Mouse (Mus musculus) midbrain, postnatal 0 days (tissue): ENCODE measurements around the gene Tunar. TPM values are rescaled to one million over a fixed set of nuclear protein-coding genes. Genes with fewer than 3 reads are reported as not detected.
A peak's percentile ranks its signal among the peaks of the same experiment; 100 is the strongest.

Experiments used
- ATAC-seq: fragments of 200-750 bp; cut with Nextera tagmentation; 2 replicates; pipeline ENCODE4 v1.8.0; 2017; ENCODE audit warnings: moderate number of reproducible peaks, mild to moderate bottlenecking, moderate TSS enrichment, moderate library complexity; ENCODE audit not compliant: low FRiP score
- DNase-seq: peaks from one replicate; pipeline ENCODE4 v3.0.0-alpha.2; 2015; ENCODE audit warnings: low spot score
- H3K27ac ChIP-seq: fragments of 300-500 bp; sonication (generic); 2 replicates; pipeline ENCODE4 v1.5.1; 2014; ENCODE audit warnings: low read depth, mild to moderate bottlenecking, low read length, mixed read lengths
- H3K27me3 ChIP-seq: fragments of 300-500 bp; sonication (generic); 2 replicates; pipeline ENCODE4 v1.6.1; 2014; ENCODE audit warnings: low read length, control low read depth, mixed read lengths; ENCODE audit not compliant: insufficient read depth
- H3K36me3 ChIP-seq: fragments of 300-500 bp; sonication (generic); 2 replicates; pipeline ENCODE4 v1.6.1; 2014; ENCODE audit warnings: low read length, control low read depth, mixed read lengths; ENCODE audit not compliant: insufficient read depth
- H3K4me1 ChIP-seq: fragments of 300-500 bp; sonication (generic); 2 replicates; pipeline ENCODE4 v1.6.1; 2014; ENCODE audit warnings: mild to moderate bottlenecking, control low read depth, antibody characterized with exemption, low read length, mixed read lengths; ENCODE audit not compliant: insufficient read depth
- H3K4me2 ChIP-seq: fragments of 300-500 bp; sonication (generic); 2 replicates; pipeline ENCODE4 v1.6.1; 2014; ENCODE audit warnings: low read depth, mild to moderate bottlenecking, low read length, mixed read lengths; ENCODE audit not compliant: poor library complexity, severe bottlenecking
- H3K4me3 ChIP-seq: fragments of 300-500 bp; sonication (generic); 2 replicates; pipeline ENCODE4 v1.5.1; 2014; ENCODE audit warnings: low read depth, mild to moderate bottlenecking, low read length, moderate library complexity
- H3K9ac ChIP-seq: fragments of 300-500 bp; sonication (generic); replicated peaks from 2 replicates; pipeline ENCODE4 v1.6.1; 2014; ENCODE audit warnings: mild to moderate bottlenecking, low read length, moderate library complexity, mixed read lengths; ENCODE audit not compliant: poor library complexity, severe bottlenecking
- H3K9me3 ChIP-seq: fragments of 300-500 bp; sonication (generic); 2 replicates; pipeline ENCODE4 v1.6.1; 2016; ENCODE audit warnings: low read length, control low read depth
- CTCF ChIP-seq: IDR thresholded peaks from 2 replicates; pipeline ENCODE4 v1.5.1; 2016; ENCODE audit warnings: antibody characterized with exemption, mild to moderate bottlenecking
- WGBS: fragments of 180-500 bp; shearing (Covaris S2); extraction: QIAGEN DNeasy Blood & Tissue Kit; methylation state at CpG from one replicate; pipeline ENCODE4 v1.1.7; 2014; 5-methylcytosine and 5-hydroxymethylcytosine counted together
- polyA plus RNA-seq: library from polyadenylated mRNA; unstranded; fragments of >200 nt; fragmentation: Nextera tagmentation; extraction: Ambion mirVana; gene quantifications from 2 replicates; pipeline ENCODE4 v1.2.1, GENCODE M21; 2015
- total RNA-seq: library from RNA; depleted of rRNA; stranded (reverse); fragments of >200 nt; gene quantifications from 2 replicates; pipeline ENCODE4 v1.2.3, GENCODE M21; 2014; rRNA removed

The Tunar gene
- total and polyA plus RNA-seq, 2 experiments from 2014 or later: 22.7 to 34.7 TPM

DNA sequence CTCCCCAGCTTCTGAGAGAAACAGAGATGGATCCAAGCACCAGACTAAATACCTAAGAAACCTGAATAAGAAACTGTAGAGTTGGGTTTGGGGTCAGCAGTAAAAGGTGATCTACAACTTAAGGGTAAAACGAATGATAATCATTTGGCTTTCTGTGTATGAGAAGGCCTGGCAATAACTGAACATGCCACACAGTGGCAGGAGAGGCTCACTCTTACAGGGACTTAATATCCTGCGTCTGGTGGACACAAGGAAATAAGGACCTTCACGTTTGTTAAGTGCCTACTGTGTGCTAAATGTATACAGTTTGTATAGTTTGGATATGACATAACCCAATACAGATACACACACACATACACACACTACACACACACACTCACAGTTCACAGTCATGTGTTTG lies 98.2 kb downstream of the Tunar start:
- Histone ChIP-seq H3K4me3 (no peak overlapping the region), H3K27ac (no peak overlapping the region), H3K9me3 (no peaks in the 10 kb centered on the region), H3K4me2 (no peak overlapping the region), H3K36me3 (no peaks in the 10 kb centered on the region), H3K4me1 (no peaks in the 10 kb centered on the region), H3K9ac (no peak overlapping the region), H3K27me3 (no peaks in the 10 kb centered on the region)
- no peak for ATAC-seq
- DNase-seq: peak; percentile 70
- TF ChIP-seq CTCF: peak; percentile 93
- WGBS: 34% methylated on average over 3 of the region's 3 CpGs

DNA sequence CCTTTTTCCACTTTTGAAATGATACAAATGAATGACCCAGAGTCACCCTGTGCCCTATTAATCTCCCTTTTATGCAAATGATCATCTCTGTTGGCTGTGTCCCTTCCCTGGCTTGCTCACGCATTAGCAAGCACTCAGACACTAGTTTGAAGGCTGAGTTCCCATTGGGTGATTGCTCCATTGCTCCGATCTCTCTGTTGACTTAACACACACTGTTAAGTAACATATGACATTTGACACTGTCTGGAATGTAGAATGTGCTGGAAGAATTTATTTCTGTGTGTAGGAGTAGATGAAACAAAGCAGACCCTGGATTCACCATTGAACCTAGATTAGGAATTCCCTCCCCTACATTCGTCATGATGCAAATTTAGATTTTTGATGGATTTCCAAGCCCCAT lies 99.1 kb downstream of the Tunar start:
- 76% methylated on average over 3 of the region's 3 CpGs for WGBS
- H3K36me3 ChIP-seq: no peaks in the 10 kb centered on the region
- H3K9me3 ChIP-seq: no peaks in the 10 kb centered on the region
- H3K9ac ChIP-seq: no peak overlapping the region
- no peak overlapping the region for H3K4me2 ChIP-seq
- H3K27me3 ChIP-seq: no peaks in the 10 kb centered on the region
- no peak for DNase-seq
- no peak for ATAC-seq
- no peak overlapping the region for H3K4me3 ChIP-seq
- no peak for TF ChIP-seq CTCF
- H3K27ac ChIP-seq: no peak overlapping the region
- H3K4me1 ChIP-seq: no peaks in the 10 kb centered on the region

Other genes with a start within 250 kb of the Tunar start
- gene Tcl1b2, start 187.9 kb upstream of the Tunar start, total RNA-seq: not detected in 2 replicates
- gene Tcl1b2, start 187.9 kb upstream of the Tunar start, polyA plus RNA-seq: not detected in 2 replicates
- not detected in 2 replicates for gene Tcl1b1, start 174.2 kb upstream of the Tunar start, total RNA-seq
- not detected in 2 replicates for gene Tcl1b1, start 174.2 kb upstream of the Tunar start, polyA plus RNA-seq
- gene Tcl1b5, start 157.5 kb upstream of the Tunar start, total RNA-seq: not detected in 2 replicates
- not detected in 2 replicates for gene Tcl1b5, start 157.5 kb upstream of the Tunar start, polyA plus RNA-seq
- gene Tcl1b3, start 142.8 kb upstream of the Tunar start, total RNA-seq: not detected in 2 replicates
- gene Tcl1b3, start 142.8 kb upstream of the Tunar start, polyA plus RNA-seq: not detected in 2 replicates
- gene Tcl1b4, start 131.9 kb upstream of the Tunar start, total RNA-seq: not detected in 2 replicates
- not detected in 2 replicates for gene Tcl1b4, start 131.9 kb upstream of the Tunar start, polyA plus RNA-seq
- not detected in 2 replicates for gene Tcl1, start 111.1 kb upstream of the Tunar start, total RNA-seq
- not detected in 2 replicates for gene Tcl1, start 111.1 kb upstream of the Tunar start, polyA plus RNA-seq
- 176 and 186 TPM in 2 replicates for gene D430019H16Rik, start 120.0 kb downstream of the Tunar start, total RNA-seq
- 10.9 and 13.1 TPM in 2 replicates for gene D430019H16Rik, start 120.0 kb downstream of the Tunar start, polyA plus RNA-seq
- gene Bdkrb2, start 229.4 kb downstream of the Tunar start, total RNA-seq: 1.6 and 2.9 TPM in 2 replicates
- 0.64 and 0.97 TPM in 2 replicates for gene Bdkrb2, start 229.4 kb downstream of the Tunar start, polyA plus RNA-seq